ENCODE assay signal across 13 mouse cellular contexts in genomic region chr2:153484071-153484470, GRCm38 (mm10). TPM values are rescaled to one million over a fixed set of nuclear protein-coding genes. Genes with fewer than 3 reads are reported as not detected.
A peak's percentile ranks its signal among the peaks of the same experiment; 100 is the strongest.
DNase-seq lines count a peak whose midpoint lies in the region; ATAC-seq and TF ChIP-seq lines count a peak whose summit lies in the region.
"Had no signal": no experiment of that assay in that cellular context is flagged by ENCODE, and none has a peak within 500 bp of the region (broad histone marks: within the 10 kb centered on the region; RNA-seq: fewer than 3 reads in every experiment).

No protein-coding gene starts in this region.

- peak; percentile 30 to 33 for DNase-seq in cerebellum, adult 2 months
- no peak for DNase-seq in cerebellum, postnatal 4 days (ENCODE audit: low spot score in 2 of 2)
- DNase-seq in lung, embryonic 14.5 days = no peak
- DNase-seq in lung, postnatal 36 days = no peak
- DNase-seq in liver, embryonic 13.5 days = no peak
- no peak for DNase-seq in gastrocnemius, postnatal 4 days (ENCODE audit: low spot score in 2 of 2)
- DNase-seq in right cerebral cortex, adult 2 months (ENCODE audit: low spot score in 2 of 2) = no peak
- DNase-seq: lung, adult 2 months had no signal

- H3K4me1 ChIP-seq in cerebellum, adult 2 months (ENCODE audit: control insufficient read depth, insufficient read depth, low read length) = peaks cover 37% of the 10 kb centered on the region
- peaks cover 8% of the 10 kb centered on the region for H3K4me1 ChIP-seq in lung, embryonic 14.5 days (ENCODE audit: insufficient read depth)
- H3K4me1 ChIP-seq in liver, embryonic 13.5 days (replicated peaks) = peaks cover 71% of the 10 kb centered on the region
- H3K4me1 ChIP-seq in neural tube, embryonic 15.5 days = peaks cover 37% of the 10 kb centered on the region

- H3K4me3 ChIP-seq in cerebellum, adult 2 months (replicated peaks; ENCODE audit: insufficient read depth, low read depth, low read length) = no peak overlapping the region
- no peak overlapping the region for H3K4me3 ChIP-seq in lung, embryonic 14.5 days (ENCODE audit: low read depth, low read length)
- H3K4me3 ChIP-seq in liver, embryonic 13.5 days (replicated peaks) = peak overlapping the region; percentile 13; the same call in 1 of the 2 replicates
- H3K4me3 ChIP-seq in neural tube, embryonic 15.5 days (replicated peaks) = no peak overlapping the region
- H3K4me3 ChIP-seq: myocyte had no signal

- H3K4me2 ChIP-seq in lung, embryonic 14.5 days = no peak overlapping the region
- peak overlapping the region; percentile 46 for H3K4me2 ChIP-seq in liver, embryonic 13.5 days
- no peak overlapping the region for H3K4me2 ChIP-seq in neural tube, embryonic 15.5 days

- no peaks in the 10 kb centered on the region for H3K27me3 ChIP-seq in cerebellum, adult 2 months (ENCODE audit: control insufficient read depth, insufficient read depth, low read length)
- no peaks in the 10 kb centered on the region for H3K27me3 ChIP-seq in lung, embryonic 14.5 days (ENCODE audit: insufficient read depth, low read length)
- no peaks in the 10 kb centered on the region for H3K27me3 ChIP-seq in liver, embryonic 13.5 days
- H3K27me3 ChIP-seq in neural tube, embryonic 15.5 days (replicated peaks) = no peaks in the 10 kb centered on the region

- no peaks in the 10 kb centered on the region for H3K36me3 ChIP-seq in lung, embryonic 14.5 days (ENCODE audit: insufficient read depth)
- H3K36me3 ChIP-seq in liver, embryonic 13.5 days = peaks cover 16% of the 10 kb centered on the region
- H3K36me3 ChIP-seq in neural tube, embryonic 15.5 days = no peaks in the 10 kb centered on the region

- WGBS in cerebellum, adult 2 months = 31% methylated on average over 4 of the region's 4 CpGs
- 46% methylated on average over 4 of the region's 4 CpGs for WGBS in lung, embryonic 14.5 days
- 71% methylated on average over 4 of the region's 4 CpGs for WGBS in liver, embryonic 13.5 days (ENCODE audit: insufficient replicate concordance)
- 20% methylated on average over 4 of the region's 4 CpGs for WGBS in neural tube, embryonic 15.5 days

- no peak for ATAC-seq in lung, embryonic 14.5 days (ENCODE audit: insufficient read depth)
- no peak for ATAC-seq in liver, embryonic 13.5 days (ENCODE audit: low read depth)
- ATAC-seq in neural tube, embryonic 15.5 days (ENCODE audit: low FRiP score) = peak; percentile 8; the same call in 1 of the 2 replicates

- TF ChIP-seq POLR2A in cerebellum, adult 2 months (IDR thresholded peaks at IDR 0.05; ENCODE audit: borderline replicate concordance, insufficient read depth, low read length) = no peak

- no peaks in the 10 kb centered on the region for H3K9me3 ChIP-seq in lung, embryonic 14.5 days (ENCODE audit: low read depth, low read length)
- no peaks in the 10 kb centered on the region for H3K9me3 ChIP-seq in liver, embryonic 13.5 days (replicated peaks)
- no peaks in the 10 kb centered on the region for H3K9me3 ChIP-seq in neural tube, embryonic 15.5 days (replicated peaks)
- H3K9me3 ChIP-seq: G1E had no signal

- H3K9ac ChIP-seq in lung, embryonic 14.5 days = peak overlapping the region; percentile 9; the same call in 1 of the 2 replicates
- H3K9ac ChIP-seq in liver, embryonic 13.5 days = peak overlapping the region; percentile 66
- no peak overlapping the region; the same call in 1 of the 2 replicates for H3K9ac ChIP-seq in neural tube, embryonic 15.5 days (replicated peaks)

- H3K27ac ChIP-seq in cerebellum, adult 2 months (ENCODE audit: insufficient read depth, low read length) = no peak overlapping the region
- no peak overlapping the region for H3K27ac ChIP-seq in lung, embryonic 14.5 days (ENCODE audit: low read depth)
- peak overlapping the region; percentile 88 for H3K27ac ChIP-seq in liver, embryonic 13.5 days
- peak overlapping the region; percentile 77 for H3K27ac ChIP-seq in neural tube, embryonic 15.5 days (replicated peaks)

- TF ChIP-seq CTCF in cerebellum, adult 2 months (IDR thresholded peaks at IDR 0.05; ENCODE audit: borderline replicate concordance, insufficient read depth, low read depth, low read length) = no peak
- TF ChIP-seq CTCF in lung, embryonic 14.5 days (IDR thresholded peaks at IDR 0.05; ENCODE audit: low read depth) = no peak

RNA-seq across cellular contexts. Expression of gene 4930404H24Rik, which starts 8.5 kb away (rescaled TPM):
- not detected in 2 replicates for polyA plus RNA-seq in cerebellum, adult 2 months (2012; rRNA removed)
- not detected in 2 replicates for polyA plus RNA-seq in lung, embryonic 14.5 days (2014; fragmentation: Nextera tagmentation; extraction: Ambion mirVana)
- not detected in 2 replicates for polyA plus RNA-seq in liver, embryonic 13.5 days (2015; fragmentation: Nextera tagmentation; extraction: Ambion mirVana)
- polyA plus RNA-seq in neural tube, embryonic 15.5 days (2015; fragmentation: Nextera tagmentation; extraction: Ambion mirVana) = not detected in 2 replicates
- total RNA-seq in gastrocnemius, postnatal 4 days (2021) = not detected
- total RNA-seq: adrenal gland, adult 2 months; G1E had no signal
- polyA plus RNA-seq: adrenal gland, adult 2 months; G1E; lung, adult 2 months; myocyte; spleen, adult 2 months had no signal

RNA-seq across cellular contexts. Expression of gene Nol4l, which starts 45.7 kb away (rescaled TPM):
- polyA plus RNA-seq in cerebellum, adult 2 months (2012; rRNA removed) = 23.1 and 24.3 TPM in 2 replicates
- 13.6 and 13.9 TPM in 2 replicates for polyA plus RNA-seq in lung, embryonic 14.5 days (2014; fragmentation: Nextera tagmentation; extraction: Ambion mirVana)
- 5.3 and 5.4 TPM in 2 replicates for polyA plus RNA-seq in liver, embryonic 13.5 days (2015; fragmentation: Nextera tagmentation; extraction: Ambion mirVana)
- polyA plus RNA-seq in neural tube, embryonic 15.5 days (2015; fragmentation: Nextera tagmentation; extraction: Ambion mirVana) = 31.4 and 36.1 TPM in 2 replicates
- 1 to 10 TPM; 7.5 to 9.1 TPM for total RNA-seq in gastrocnemius, postnatal 4 days (2021)

Comparison
In these comparisons a context has a peak if more than half of its experiments do, and no peak if none do; other contexts are left out.
1. DNase-seq: peak in cerebellum, adult 2 months (2 of 2); none in cerebellum, postnatal 4 days (0 of 2), lung, embryonic 14.5 days (single experiment), lung, postnatal 36 days (single experiment), liver, embryonic 13.5 days (single experiment), gastrocnemius, postnatal 4 days (0 of 2) and right cerebral cortex, adult 2 months (0 of 2).
2. H3K27ac ChIP-seq: peak in liver, embryonic 13.5 days (single experiment) and neural tube, embryonic 15.5 days (single experiment); none in cerebellum, adult 2 months (single experiment) and lung, embryonic 14.5 days (single experiment).